Mouse (Mus musculus) limb, embryonic 15.5 days (tissue): ENCODE measurements around the gene Ticrr. TPM values are rescaled to one million over a fixed set of nuclear protein-coding genes. Genes with fewer than 3 reads are reported as not detected.
A peak's percentile ranks its signal among the peaks of the same experiment; 100 is the strongest.

Source experiments
- ATAC-seq: fragments of 200-750 bp; cut with Nextera tagmentation; 2 replicates; pipeline ENCODE4 v1.8.0; 2017; ENCODE audit warnings: low read depth, moderate TSS enrichment; ENCODE audit not compliant: insufficient number of reproducible peaks, low FRiP score, low TSS enrichment
- H3K27ac ChIP-seq: fragments of 300-500 bp; sonication (generic); 2 replicates; pipeline ENCODE4 v1.5.1; 2015; ENCODE audit warnings: moderate library complexity, mild to moderate bottlenecking, inconsistent platforms
- H3K27me3 ChIP-seq: fragments of 300-500 bp; sonication (generic); 2 replicates; pipeline ENCODE4 v1.6.1; 2015; ENCODE audit warnings: inconsistent platforms
- H3K36me3 ChIP-seq: fragments of 300-500 bp; sonication (generic); 2 replicates; pipeline ENCODE4 v1.6.1; 2015; ENCODE audit warnings: inconsistent platforms
- H3K4me1 ChIP-seq: fragments of 300-500 bp; sonication (generic); 2 replicates; pipeline ENCODE4 v1.6.1; 2015; ENCODE audit warnings: inconsistent platforms
- H3K4me2 ChIP-seq: fragments of 300-500 bp; sonication (generic); 2 replicates; pipeline ENCODE4 v1.6.1; 2015; ENCODE audit warnings: mild to moderate bottlenecking, inconsistent platforms
- H3K4me3 ChIP-seq: fragments of 300-500 bp; sonication (generic); 2 replicates; pipeline ENCODE4 v1.5.1; 2015; ENCODE audit warnings: mild to moderate bottlenecking, inconsistent platforms
- H3K9ac ChIP-seq: fragments of 300-500 bp; sonication (generic); 2 replicates; pipeline ENCODE4 v1.6.1; 2015; ENCODE audit warnings: inconsistent platforms
- H3K9me3 ChIP-seq: fragments of 300-500 bp; sonication (generic); 2 replicates; pipeline ENCODE4 v1.6.1; 2016; ENCODE audit warnings: inconsistent platforms
- WGBS: fragments of 180-500 bp; shearing (Covaris S2); methylation state at CpG from one replicate; pipeline ENCODE4 v1.1.7; 2015; 5-methylcytosine and 5-hydroxymethylcytosine counted together
- polyA plus RNA-seq: library from polyadenylated mRNA; unstranded; fragments of >200 nt; fragmentation: Nextera tagmentation; extraction: Ambion mirVana; gene quantifications from 2 replicates; pipeline ENCODE4 v1.2.1, GENCODE M21; 2015

Ticrr gene
- polyA plus RNA-seq, 1 experiment from 2014 or later, result 7.6 TPM

DNA sequence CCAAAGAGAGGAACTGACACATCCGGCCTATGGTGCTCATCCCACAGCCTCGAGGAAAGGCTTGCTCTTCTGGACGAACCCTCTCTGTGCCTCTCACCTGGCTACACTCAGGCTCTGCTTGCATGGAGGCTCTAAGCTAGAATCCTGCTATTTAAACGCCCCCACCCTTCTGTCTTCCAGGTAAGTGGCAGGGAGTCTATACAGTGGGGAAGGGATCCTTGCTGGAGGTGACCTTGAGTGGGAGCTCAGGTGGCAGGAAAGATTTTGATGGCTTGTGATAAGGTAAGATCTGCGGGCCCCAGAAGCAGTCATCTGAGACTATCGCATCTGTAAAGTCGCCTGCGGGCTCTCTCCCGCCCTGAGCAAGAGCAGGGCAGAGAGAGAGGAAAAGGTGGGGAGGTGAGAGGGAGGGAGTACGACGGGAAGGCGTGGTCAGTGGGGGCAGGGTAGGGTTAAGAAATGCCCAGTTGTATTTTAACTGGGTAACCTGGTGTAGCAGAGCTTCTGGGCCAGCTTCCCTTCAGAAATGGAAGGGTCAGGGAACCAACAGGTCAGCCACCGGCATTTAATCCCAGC is 28.1 kb upstream of the Ticrr start:
- Histone ChIP-seq H3K27ac (no peak overlapping the region), H3K27me3 (0 out of 2 replicates have a peak, but pooled peaks cover 6% of the 10 kb centered on the region), H3K4me1 (no peaks in the 10 kb centered on the region), H3K9me3 (no peaks in the 10 kb centered on the region), H3K4me3 (no peak overlapping the region), H3K4me2 (no peak overlapping the region), H3K36me3 (no peaks in the 10 kb centered on the region), H3K9ac (no peak overlapping the region)
- no peak for ATAC-seq
- 20% methylated on average over 13 of the region's 13 CpGs for WGBS

DNA sequence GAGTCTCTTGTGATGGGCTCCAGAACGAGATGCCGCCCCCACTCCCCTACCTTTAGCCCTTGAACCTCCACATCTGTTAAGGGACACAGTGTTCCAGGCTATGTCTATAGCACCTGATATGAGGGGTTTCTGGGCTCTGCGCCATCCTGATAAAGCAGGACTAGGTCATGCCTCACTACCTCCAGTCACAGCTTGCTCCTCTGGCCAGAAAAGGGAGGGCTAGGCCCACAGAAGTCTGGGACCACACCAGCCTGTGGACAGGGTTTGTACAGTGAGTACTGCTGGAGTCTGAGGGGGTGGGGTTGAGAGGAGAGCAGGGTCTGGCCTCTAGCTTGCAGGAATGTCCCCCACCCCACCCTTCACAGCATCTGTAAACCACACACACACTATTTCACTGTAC is 12.8 kb upstream of the Ticrr start:
- no peak for ATAC-seq
- Histone ChIP-seq H3K9ac (no peak overlapping the region), H3K4me3 (no peak overlapping the region), H3K4me1 (0 out of 2 replicates have a peak, but pooled peaks cover 2% of the 10 kb centered on the region), H3K4me2 (no peak overlapping the region), H3K9me3 (no peaks in the 10 kb centered on the region), H3K27ac (no peak overlapping the region), H3K27me3 (no peaks in the 10 kb centered on the region), H3K36me3 (no peaks in the 10 kb centered on the region)
- 84% methylated on average over 3 of the region's 3 CpGs for WGBS

GRCm38 (mm10) chr7:79649005-79649404 is 11.0 kb upstream of the Ticrr start:
- no peak overlapping the region for H3K4me3 ChIP-seq
- H3K9me3 ChIP-seq, result no peaks in the 10 kb centered on the region
- H3K36me3 ChIP-seq, result no peaks in the 10 kb centered on the region
- 5% methylated on average over 3 of the region's 3 CpGs for WGBS
- H3K4me2 ChIP-seq, result no peak overlapping the region
- 0 out of 2 replicates have a peak, but pooled peaks cover 2% of the 10 kb centered on the region for H3K4me1 ChIP-seq
- no peaks in the 10 kb centered on the region for H3K27me3 ChIP-seq
- no peak overlapping the region for H3K27ac ChIP-seq
- no peak overlapping the region for H3K9ac ChIP-seq
- ATAC-seq, result no peak

DNA sequence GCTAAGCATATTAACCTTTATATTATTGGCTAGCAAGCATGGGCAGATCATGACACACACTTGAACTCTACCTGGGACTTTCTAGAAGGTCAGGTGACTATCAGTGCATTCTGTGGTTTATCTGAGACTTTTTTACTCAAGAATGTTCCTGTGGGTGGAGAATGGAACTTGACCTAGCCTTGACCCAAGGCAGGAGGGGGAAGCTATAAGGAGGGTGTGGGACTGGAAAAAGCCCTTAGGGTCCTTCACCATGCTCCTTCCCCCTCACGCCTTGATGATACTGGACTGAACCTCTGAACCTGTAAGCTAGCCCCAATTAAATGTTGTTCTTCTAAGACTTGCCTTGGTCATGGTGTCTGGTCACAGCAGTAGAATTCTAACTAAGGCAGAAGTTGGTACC is 5.8 kb upstream of the Ticrr start:
- Histone ChIP-seq H3K4me2 (no peak overlapping the region), H3K4me3 (no peak overlapping the region), H3K9me3 (no peaks in the 10 kb centered on the region), H3K27me3 (no peaks in the 10 kb centered on the region), H3K36me3 (no peaks in the 10 kb centered on the region), H3K27ac (no peak overlapping the region), H3K4me1 (0 out of 2 replicates have a peak, but pooled peaks cover under 1% of the 10 kb centered on the region), H3K9ac (no peak overlapping the region)
- no peak for ATAC-seq
- 61% methylated on average over 1 of the region's 1 CpGs for WGBS

- H3K9ac ChIP-seq, result no peak overlapping the region
- 27% methylated on average over 1 of the region's 1 CpGs for WGBS
- H3K27ac ChIP-seq, result no peak overlapping the region
- H3K27me3 ChIP-seq, result no peaks in the 10 kb centered on the region
- no peak overlapping the region for H3K4me2 ChIP-seq
- H3K4me3 ChIP-seq, result no peak overlapping the region
- H3K4me1 ChIP-seq, result 0 out of 2 replicates have a peak, but pooled peaks cover 3% of the 10 kb centered on the region
- H3K9me3 ChIP-seq, result no peaks in the 10 kb centered on the region
- H3K36me3 ChIP-seq, result no peaks in the 10 kb centered on the region
- ATAC-seq, result no peak
Observed at GRCm38 (mm10) chr7:79654586-79654985, 5.4 kb upstream of the Ticrr start.

GRCm38 (mm10) chr7:79660291-79661150 is 525 bp downstream of the Ticrr start:
- peak overlapping the region; percentile 93 for H3K4me2 ChIP-seq
- no peak for ATAC-seq
- H3K9ac ChIP-seq, result peak overlapping the region; percentile 46
- peaks cover 28% of the 10 kb centered on the region for H3K4me1 ChIP-seq
- peak overlapping the region; percentile 33; the same call in 1 of the 2 replicates for H3K27ac ChIP-seq
- peak overlapping the region; percentile 68 for H3K4me3 ChIP-seq
- H3K27me3 ChIP-seq, result no peaks in the 10 kb centered on the region
- H3K36me3 ChIP-seq, result peaks cover under 1% of the 10 kb centered on the region; the same call in 1 of the 2 replicates
- H3K9me3 ChIP-seq, result no peaks in the 10 kb centered on the region
- WGBS, result under 1% methylated on average over 73 of the region's 73 CpGs

DNA sequence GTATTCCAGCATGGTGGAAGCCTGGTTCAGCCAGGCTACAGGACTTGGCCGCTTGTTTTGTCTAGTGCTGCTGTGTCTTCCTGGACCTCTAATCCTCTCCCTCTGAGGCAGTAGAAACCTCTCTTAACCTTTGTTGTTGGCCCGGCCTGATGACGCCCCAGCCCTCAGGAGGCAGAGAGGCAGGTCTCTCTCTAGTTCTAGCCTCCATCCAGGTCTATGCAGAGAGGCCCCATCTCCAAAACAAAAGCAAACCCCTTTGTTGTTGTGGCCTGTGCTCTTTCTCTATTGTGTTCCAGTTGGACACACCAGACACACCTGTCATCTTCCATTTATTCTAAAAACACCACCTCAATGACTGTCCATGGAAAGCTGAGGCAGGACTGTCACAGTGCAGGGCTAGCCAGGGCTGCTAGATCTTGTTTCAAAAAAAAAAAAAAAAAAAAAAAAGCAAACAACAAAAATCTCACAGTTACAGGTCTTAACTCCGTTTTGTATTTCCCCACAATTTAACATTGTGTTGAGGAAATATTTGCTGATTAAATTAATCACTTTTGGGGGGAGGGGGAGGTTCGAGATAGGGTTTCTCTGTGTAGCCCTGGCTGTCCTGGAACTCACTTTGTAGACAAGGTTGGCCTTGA is 1.4 kb downstream of the Ticrr start:
- no peaks in the 10 kb centered on the region for H3K9me3 ChIP-seq
- H3K27me3 ChIP-seq, result no peaks in the 10 kb centered on the region
- H3K36me3 ChIP-seq, result peaks cover 2% of the 10 kb centered on the region; the same call in 1 of the 2 replicates
- peaks cover 28% of the 10 kb centered on the region for H3K4me1 ChIP-seq
- no peak overlapping the region for H3K27ac ChIP-seq
- peak overlapping the region; percentile 93 for H3K4me2 ChIP-seq
- no peak for ATAC-seq
- 15% methylated on average over 5 of the region's 5 CpGs for WGBS
- peak overlapping the region; percentile 68 for H3K4me3 ChIP-seq
- H3K9ac ChIP-seq, result peak overlapping the region; percentile 46

DNA sequence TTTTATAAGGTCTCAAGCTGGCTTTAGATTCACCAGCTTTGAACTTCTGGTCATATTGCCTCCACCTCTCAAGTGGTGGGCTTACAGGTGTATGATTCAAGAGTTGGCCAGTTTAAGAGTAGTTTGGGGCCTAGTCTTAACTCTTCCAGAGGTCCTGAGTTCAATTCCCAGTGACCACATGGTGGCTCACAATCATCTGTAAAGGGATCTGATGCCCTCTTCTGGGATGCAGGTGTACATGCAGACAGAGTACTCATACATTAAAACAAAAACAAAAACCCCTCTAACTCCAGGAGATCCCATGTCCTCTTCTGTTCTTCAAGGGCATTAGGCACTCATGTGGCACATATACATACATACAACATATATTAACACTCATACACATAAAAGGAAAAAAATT is 6.7 kb downstream of the Ticrr start:
- H3K27ac ChIP-seq, result no peak overlapping the region
- no peaks in the 10 kb centered on the region for H3K27me3 ChIP-seq
- no peak overlapping the region for H3K4me3 ChIP-seq
- ATAC-seq, result no peak
- peaks cover 39% of the 10 kb centered on the region for H3K36me3 ChIP-seq
- no peak overlapping the region for H3K9ac ChIP-seq
- peaks cover 12% of the 10 kb centered on the region for H3K4me1 ChIP-seq
- H3K9me3 ChIP-seq, result no peaks in the 10 kb centered on the region
- H3K4me2 ChIP-seq, result no peak overlapping the region

DNA sequence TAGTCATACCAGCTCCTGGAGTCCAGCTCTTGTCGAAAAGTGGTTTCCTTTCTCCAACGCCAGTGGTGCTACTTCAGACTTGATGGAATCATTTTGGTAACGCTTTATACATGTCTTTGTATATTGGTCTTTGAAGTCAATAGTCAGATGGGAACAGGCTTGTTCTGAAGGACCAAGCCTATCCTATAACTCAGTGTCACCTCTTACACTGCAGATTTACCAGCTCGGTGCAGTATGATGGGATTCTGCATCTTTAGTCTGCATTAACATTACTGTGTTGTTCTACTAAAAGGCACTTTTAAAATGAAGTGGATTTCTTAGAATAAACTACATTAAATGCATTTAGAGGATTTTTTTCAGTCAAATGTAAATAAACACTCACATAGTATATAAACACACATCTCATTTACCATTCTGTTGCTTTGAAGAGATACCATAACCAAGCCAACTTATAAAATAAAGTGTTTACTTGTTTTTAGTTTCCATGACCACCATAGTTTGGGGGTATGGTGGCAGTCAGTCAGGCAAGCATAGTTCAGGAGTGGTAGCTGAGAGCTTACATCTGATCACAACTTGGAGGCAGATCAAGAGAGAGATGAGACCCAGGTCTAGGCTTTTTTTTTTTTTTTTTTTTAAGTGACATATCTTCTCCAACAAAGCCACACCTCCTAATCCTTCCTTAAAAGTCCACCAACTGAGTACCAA is 11.1 kb downstream of the Ticrr start:
- H3K4me3 ChIP-seq, result no peak overlapping the region
- WGBS, result 98% methylated on average over 4 of the region's 4 CpGs
- H3K27me3 ChIP-seq, result no peaks in the 10 kb centered on the region
- no peak overlapping the region for H3K27ac ChIP-seq
- H3K9ac ChIP-seq, result no peak overlapping the region
- H3K4me1 ChIP-seq, result no peaks in the 10 kb centered on the region
- H3K9me3 ChIP-seq, result no peaks in the 10 kb centered on the region
- H3K4me2 ChIP-seq, result no peak overlapping the region
- ATAC-seq, result no peak
- peaks cover 54% of the 10 kb centered on the region for H3K36me3 ChIP-seq

GRCm38 (mm10) chr7:79679186-79679585 is 19.2 kb downstream of the Ticrr start:
- no peaks in the 10 kb centered on the region for H3K27me3 ChIP-seq
- ATAC-seq, result no peak
- H3K27ac ChIP-seq, result no peak overlapping the region

DNA sequence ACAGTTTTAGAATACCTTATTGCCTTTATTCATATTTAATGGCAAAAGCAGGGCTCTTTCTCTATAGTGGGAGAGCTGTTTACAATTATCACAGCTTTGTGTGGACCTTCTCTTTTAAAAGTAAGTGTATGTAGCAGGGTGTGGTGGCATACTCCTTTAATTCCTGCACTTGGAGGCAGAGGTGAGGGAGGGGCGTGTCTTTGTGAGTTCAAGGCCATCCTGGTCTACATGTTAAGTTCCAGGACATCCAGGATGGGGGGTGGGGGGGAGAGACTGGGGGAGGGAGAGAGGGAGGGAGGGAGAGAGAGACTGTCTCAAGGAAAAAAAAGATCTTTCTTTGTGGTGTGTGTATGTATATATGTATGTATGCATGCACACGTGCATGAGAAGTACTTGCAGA is 20.2 kb downstream of the Ticrr start:
- no peaks in the 10 kb centered on the region for H3K27me3 ChIP-seq
- no peak overlapping the region for H3K4me2 ChIP-seq
- no peak overlapping the region for H3K27ac ChIP-seq
- 86% methylated on average over 2 of the region's 2 CpGs for WGBS
- ATAC-seq, result no peak
- H3K4me1 ChIP-seq, result no peaks in the 10 kb centered on the region
- H3K9me3 ChIP-seq, result no peaks in the 10 kb centered on the region
- H3K36me3 ChIP-seq, result peaks cover 63% of the 10 kb centered on the region
- H3K4me3 ChIP-seq, result no peak overlapping the region
- no peak overlapping the region for H3K9ac ChIP-seq

More at GRCm38 (mm10) chr7:79679186-79679585, 19.2 kb downstream of the Ticrr start:
- Histone ChIP-seq H3K4me1 (no peaks in the 10 kb centered on the region), H3K9me3 (no peaks in the 10 kb centered on the region), H3K9ac (no peak overlapping the region), H3K36me3 (peaks cover 58% of the 10 kb centered on the region), H3K4me3 (no peak overlapping the region), H3K4me2 (no peak overlapping the region)
